Mouse (Mus musculus) stomach, embryonic 15.5 days (tissue): ENCODE results near the gene Ifnb1. TPM values are rescaled to one million over a fixed set of nuclear protein-coding genes. Genes with fewer than 3 reads are reported as not detected.
"Not testable (repeated sequence)": the region's sequence is repeated elsewhere in the genome, so short reads cannot be mapped to it uniquely, and the experiment has no call there.

Experiments used
- ATAC-seq: fragments of 200-750 bp; cut with Nextera tagmentation; 2 replicates; pipeline ENCODE4 v1.8.0; 2017; ENCODE audit warnings: low read depth, moderate number of reproducible peaks, moderate TSS enrichment; ENCODE audit not compliant: insufficient read depth, low FRiP score
- H3K27ac ChIP-seq: fragments of 300-500 bp; sonication (generic); 2 replicates; pipeline ENCODE4 v1.5.1; 2015; ENCODE audit warnings: mild to moderate bottlenecking, inconsistent platforms
- H3K27me3 ChIP-seq: fragments of 300-500 bp; sonication (generic); replicated peaks from 2 replicates; pipeline ENCODE4 v1.6.1; 2015; ENCODE audit warnings: inconsistent platforms
- H3K36me3 ChIP-seq: fragments of 300-500 bp; sonication (generic); 2 replicates; pipeline ENCODE4 v1.6.1; 2015; ENCODE audit warnings: inconsistent platforms
- H3K4me1 ChIP-seq: fragments of 300-500 bp; sonication (generic); 2 replicates; pipeline ENCODE4 v1.6.1; 2015; ENCODE audit warnings: inconsistent platforms
- H3K4me2 ChIP-seq: fragments of 300-500 bp; sonication (generic); 2 replicates; pipeline ENCODE4 v1.6.1; 2015; ENCODE audit warnings: mild to moderate bottlenecking, inconsistent platforms
- H3K4me3 ChIP-seq: fragments of 300-500 bp; sonication (generic); replicated peaks from 2 replicates; pipeline ENCODE4 v1.5.1; 2015; ENCODE audit warnings: inconsistent platforms
- H3K9ac ChIP-seq: fragments of 300-500 bp; sonication (generic); 2 replicates; pipeline ENCODE4 v1.6.1; 2015; ENCODE audit warnings: inconsistent platforms
- H3K9me3 ChIP-seq: fragments of 300-500 bp; sonication (generic); 2 replicates; pipeline ENCODE4 v1.6.1; 2016; ENCODE audit warnings: inconsistent platforms
- WGBS: fragments of 180-500 bp; shearing (Covaris S2); methylation state at CpG from one replicate; pipeline ENCODE4 v1.1.7; 2015; 5-methylcytosine and 5-hydroxymethylcytosine counted together
- polyA plus RNA-seq: library from polyadenylated mRNA; unstranded; fragments of >200 nt; fragmentation: Nextera tagmentation; extraction: Ambion mirVana; gene quantifications from 2 replicates; pipeline ENCODE4 v1.2.1, GENCODE M21; 2015

The Ifnb1 gene
- polyA plus RNA-seq = not detected in 2 replicates

DNA sequence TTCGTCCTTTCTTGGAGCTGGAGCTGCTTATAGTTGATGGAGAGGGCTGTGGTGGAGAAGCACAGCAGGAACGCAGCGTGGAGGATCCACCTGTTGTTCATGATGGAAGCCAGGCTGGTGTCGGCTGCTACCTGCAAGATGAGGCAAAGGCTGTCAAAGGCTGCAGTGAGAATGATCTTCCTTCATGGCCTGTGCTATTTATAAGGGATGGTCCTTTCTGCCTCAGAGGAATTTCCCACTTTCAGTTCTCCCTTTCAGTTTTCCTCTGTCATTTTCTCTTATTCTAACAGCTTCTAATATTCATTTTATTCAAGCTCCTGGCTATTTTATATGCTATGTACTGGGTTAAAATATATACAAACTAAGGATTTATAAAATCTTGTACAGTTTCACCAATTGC is at the start of gene Ifnb1:
Gene Ifnb1 (minus strand): TSS at position 101 of the 400 bp plus-strand sequence.
- Histone ChIP-seq H3K27me3 (no peaks in the 10 kb centered on the region), H3K36me3 (no peaks in the 10 kb centered on the region), H3K9ac (no peak within 1 kb of the TSS), H3K4me1 (no peaks in the 10 kb centered on the region), H3K4me2 (no peak within 1 kb of the TSS), H3K27ac (no peak within 1 kb of the TSS), H3K4me3 (no peak within 1 kb of the TSS), H3K9me3 (no peaks in the 10 kb centered on the region)
- no peak for ATAC-seq
- WGBS = 84% methylated on average over 4 of the region's 4 CpGs

DNA sequence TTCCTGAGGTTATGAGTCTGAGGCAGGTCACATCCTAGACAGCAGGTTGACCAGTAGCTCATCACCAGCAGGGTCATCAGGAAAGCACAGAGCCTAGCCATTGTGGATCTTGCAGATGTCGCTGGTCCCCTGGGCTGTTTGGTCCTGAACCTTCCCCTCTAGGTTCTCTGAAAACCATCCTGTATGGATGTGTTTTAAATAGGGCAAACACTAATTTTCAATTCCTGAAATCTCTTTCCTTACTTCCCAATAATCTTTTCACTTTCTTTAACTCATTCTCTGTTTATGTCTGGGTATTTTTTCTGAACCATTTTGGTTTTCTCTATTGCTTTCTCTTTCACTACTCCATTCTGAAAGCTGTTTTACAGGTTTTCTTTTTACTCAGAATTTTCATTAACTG is 49.1 kb upstream of the Ifnb1 start, which contains the start of gene Ifna14:
Gene Ifna14 (minus strand): TSS at position 101 of the 400 bp plus-strand sequence.
- Histone ChIP-seq H3K27ac (no peak within 1 kb of the TSS), H3K9ac (no peak within 1 kb of the TSS), H3K9me3 (no peaks in the 10 kb centered on the region), H3K4me1 (no peaks in the 10 kb centered on the region), H3K4me3 (no peak within 1 kb of the TSS), H3K36me3 (no peaks in the 10 kb centered on the region), H3K27me3 (no peaks in the 10 kb centered on the region), H3K4me2 (no peak within 1 kb of the TSS)
- no peak for ATAC-seq
- 75% methylated on average over 1 of the region's 1 CpGs for WGBS

DNA sequence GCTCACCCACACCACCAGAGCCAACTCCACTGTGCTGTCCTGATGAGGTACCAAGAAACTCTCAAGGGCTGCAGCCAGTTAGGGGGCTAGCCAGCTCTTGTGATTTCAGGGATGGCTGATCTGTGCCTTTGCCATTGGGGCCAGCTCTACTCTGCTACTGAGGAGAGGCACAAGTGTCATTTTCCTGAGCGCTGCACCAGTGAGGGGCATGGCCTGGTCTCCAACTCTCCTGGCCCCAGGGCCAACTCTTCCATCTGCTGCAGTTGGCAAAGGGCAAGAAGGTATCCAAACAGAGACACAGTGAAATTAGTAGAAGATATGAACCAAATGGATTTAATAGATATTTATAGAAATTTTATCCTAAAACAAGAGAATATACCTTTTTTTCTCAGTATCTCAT is 39.2 kb upstream of the Ifnb1 start:
- no peak overlapping the region for H3K9ac ChIP-seq
- no peak for ATAC-seq
- no peak overlapping the region for H3K4me3 ChIP-seq
- WGBS = 90% methylated on average over 1 of the region's 1 CpGs
- H3K4me2 ChIP-seq = no peak overlapping the region
- H3K9me3 ChIP-seq = no peaks in the 10 kb centered on the region
- H3K27ac ChIP-seq = no peak overlapping the region
- H3K27me3 ChIP-seq = no peaks in the 10 kb centered on the region
- H3K36me3 ChIP-seq = no peaks in the 10 kb centered on the region
- no peaks in the 10 kb centered on the region for H3K4me1 ChIP-seq

DNA sequence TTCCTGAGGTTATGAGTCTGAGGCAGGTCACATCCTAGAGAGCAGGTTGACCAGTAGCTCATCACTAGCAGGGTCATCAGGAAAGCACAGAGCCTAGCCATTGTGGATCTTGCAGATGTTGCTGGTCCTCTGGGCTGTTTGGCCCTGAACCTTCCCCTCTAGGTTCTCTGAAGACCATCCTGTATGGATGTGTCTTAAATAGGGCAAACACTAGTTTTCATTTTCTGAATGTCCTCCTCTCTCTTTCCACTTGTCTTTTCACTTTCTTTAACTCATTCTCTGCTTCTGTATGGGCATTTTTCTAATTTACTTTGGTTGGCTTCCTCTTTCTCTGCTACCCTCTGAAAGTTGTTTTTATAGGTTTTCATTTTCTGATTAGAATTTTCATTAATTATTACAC is 35.6 kb upstream of the Ifnb1 start, which contains the start of gene Ifna15:
Gene Ifna15 (minus strand): TSS at position 101 of the 400 bp plus-strand sequence.
- H3K27ac ChIP-seq, H3K4me2 ChIP-seq, H3K36me3 ChIP-seq, ATAC-seq, H3K27me3 ChIP-seq, H3K4me1 ChIP-seq, H3K9me3 ChIP-seq, H3K9ac ChIP-seq, H3K4me3 ChIP-seq: not testable (repeated sequence)

DNA sequence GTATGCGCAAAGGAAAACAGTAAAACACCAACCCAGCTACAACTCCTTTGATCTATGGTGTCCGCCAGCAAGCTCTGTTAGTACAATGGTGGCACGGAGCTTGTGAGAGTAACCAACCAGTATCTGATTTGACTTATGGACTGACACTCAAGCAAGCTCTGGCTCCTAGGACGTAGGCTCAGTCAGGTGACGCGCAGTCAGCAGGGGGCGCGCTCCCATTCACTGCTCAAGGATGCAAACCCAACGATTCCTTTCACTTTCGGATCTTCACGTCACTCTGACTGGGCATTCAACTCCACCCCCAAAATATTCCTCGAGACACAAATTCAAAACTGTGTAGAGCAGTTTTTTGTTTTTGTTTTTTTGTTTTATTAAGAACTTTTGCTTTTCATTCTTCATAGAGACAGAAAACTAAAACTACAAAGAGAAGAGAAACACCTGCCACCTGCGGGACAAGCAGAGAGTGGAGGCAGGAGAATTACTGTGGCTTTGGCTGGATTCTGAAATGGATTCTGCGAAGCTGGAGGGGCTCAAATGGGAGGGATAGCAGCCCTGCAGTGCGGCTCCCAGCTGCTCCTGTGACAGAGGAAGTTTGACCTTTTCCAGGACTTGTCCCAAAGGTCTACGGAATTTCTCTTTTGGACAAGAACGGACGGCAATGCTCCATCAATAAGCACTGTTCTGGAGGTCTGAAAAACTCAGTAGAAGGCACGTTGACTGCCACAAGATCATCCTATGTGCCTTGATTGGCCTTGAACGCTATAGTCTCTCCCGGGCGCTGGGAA is 27.8 kb upstream of the Ifnb1 start:
- WGBS = 26% methylated on average over 22 of the region's 22 CpGs
- H3K4me3 ChIP-seq = peak overlapping the region; percentile 38
- H3K36me3 ChIP-seq = no peaks in the 10 kb centered on the region
- no peaks in the 10 kb centered on the region for H3K27me3 ChIP-seq
- H3K4me2 ChIP-seq = peak overlapping the region; percentile 58
- no peak overlapping the region for H3K27ac ChIP-seq
- H3K9ac ChIP-seq = no peak overlapping the region; the same call in 1 of the 2 replicates
- no peaks in the 10 kb centered on the region for H3K9me3 ChIP-seq
- ATAC-seq = peak; percentile 85
- no peaks in the 10 kb centered on the region for H3K4me1 ChIP-seq

DNA sequence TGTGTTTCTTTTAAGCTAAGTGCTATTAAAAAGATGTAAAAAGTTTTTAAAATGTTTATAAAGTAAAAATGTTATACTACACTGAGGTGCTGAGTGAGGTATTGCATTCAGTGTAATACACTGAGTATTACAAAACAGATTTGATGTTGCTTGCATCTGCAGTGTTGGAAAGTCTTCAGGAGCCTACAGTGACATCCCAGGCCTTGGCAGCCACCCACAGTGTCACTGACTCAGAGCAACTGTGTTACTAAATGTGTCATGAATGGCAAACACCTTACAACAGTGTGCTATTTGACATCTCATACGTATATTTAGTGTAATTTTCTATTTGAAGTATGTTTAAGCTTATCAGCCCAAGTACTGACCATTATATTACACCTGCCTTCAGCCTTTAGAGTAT is 25.4 kb upstream of the Ifnb1 start:
- H3K27me3 ChIP-seq = no peaks in the 10 kb centered on the region
- no peak overlapping the region for H3K9ac ChIP-seq
- no peak overlapping the region for H3K27ac ChIP-seq
- no peak for ATAC-seq
- no peak overlapping the region for H3K4me3 ChIP-seq
- H3K4me1 ChIP-seq = no peaks in the 10 kb centered on the region
- H3K9me3 ChIP-seq = no peaks in the 10 kb centered on the region
- whole genome bisulfite sequencing = 56% methylated on average over 1 of the region's 1 CpGs
- no peaks in the 10 kb centered on the region for H3K36me3 ChIP-seq
- H3K4me2 ChIP-seq = no peak overlapping the region

DNA sequence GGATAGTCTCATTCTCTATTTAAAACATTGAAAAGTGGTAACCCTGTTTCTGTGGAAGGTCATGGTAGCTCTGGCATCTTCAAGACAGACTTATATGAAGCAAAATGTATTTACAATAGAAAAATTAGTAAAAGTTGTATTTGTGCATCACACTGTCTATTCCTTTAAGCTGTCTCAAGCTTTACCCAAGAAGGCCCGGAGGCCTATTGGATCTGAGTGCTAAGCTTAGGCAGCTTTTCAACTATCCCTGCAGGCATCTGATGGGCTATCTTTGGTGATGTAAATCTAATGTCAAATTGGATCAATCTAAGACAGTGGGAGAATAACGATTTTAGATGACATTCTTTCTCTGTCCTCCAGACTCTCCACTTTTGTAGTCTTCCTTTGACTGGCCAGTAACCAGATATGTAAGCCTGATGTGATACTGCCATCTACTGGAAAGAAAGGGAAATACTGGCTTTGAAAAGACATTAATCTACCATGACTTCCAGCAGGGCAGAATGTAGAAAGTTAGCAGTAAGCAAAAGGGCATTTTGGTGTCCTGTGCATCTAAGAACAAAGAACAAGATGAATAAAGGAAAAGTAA is 21.2 kb upstream of the Ifnb1 start:
- no peak overlapping the region for H3K9ac ChIP-seq
- H3K4me2 ChIP-seq = no peak overlapping the region
- no peak overlapping the region for H3K4me3 ChIP-seq
- 43% methylated on average over 2 of the region's 2 CpGs for WGBS
- no peaks in the 10 kb centered on the region for H3K36me3 ChIP-seq
- H3K27me3 ChIP-seq = no peaks in the 10 kb centered on the region
- H3K27ac ChIP-seq = no peak overlapping the region
- no peaks in the 10 kb centered on the region for H3K9me3 ChIP-seq
- peak; percentile 43; the same call in 1 of the 2 replicates for ATAC-seq
- H3K4me1 ChIP-seq = no peaks in the 10 kb centered on the region

DNA sequence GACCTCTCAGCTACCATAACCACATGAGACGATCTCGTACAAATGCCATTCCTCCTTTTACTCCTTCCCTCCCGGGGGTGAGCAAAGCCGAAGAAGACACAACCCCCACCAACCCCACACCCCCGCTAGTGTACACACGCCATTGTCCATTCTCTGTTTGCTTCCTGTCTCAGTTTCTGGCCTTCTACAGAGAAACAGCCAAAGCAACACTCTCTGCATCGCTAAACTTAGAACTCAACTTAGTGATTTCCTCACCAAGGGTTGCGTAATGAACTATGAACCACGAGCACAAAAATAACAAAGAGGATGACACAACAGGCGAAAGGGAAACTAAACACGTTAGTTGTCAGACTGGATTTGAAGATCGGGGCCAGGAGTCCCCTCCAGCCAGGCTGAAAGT is 14.8 kb upstream of the Ifnb1 start:
- WGBS = 48% methylated on average over 12 of the region's 12 CpGs
- Histone ChIP-seq H3K9ac (no peak overlapping the region), H3K9me3 (no peaks in the 10 kb centered on the region), H3K27ac (no peak overlapping the region), H3K36me3 (no peaks in the 10 kb centered on the region), H3K4me2 (no peak overlapping the region), H3K27me3 (no peaks in the 10 kb centered on the region), H3K4me3 (no peak overlapping the region), H3K4me1 (no peaks in the 10 kb centered on the region)
- ATAC-seq = no peak; the same call in 1 of the 2 replicates

DNA sequence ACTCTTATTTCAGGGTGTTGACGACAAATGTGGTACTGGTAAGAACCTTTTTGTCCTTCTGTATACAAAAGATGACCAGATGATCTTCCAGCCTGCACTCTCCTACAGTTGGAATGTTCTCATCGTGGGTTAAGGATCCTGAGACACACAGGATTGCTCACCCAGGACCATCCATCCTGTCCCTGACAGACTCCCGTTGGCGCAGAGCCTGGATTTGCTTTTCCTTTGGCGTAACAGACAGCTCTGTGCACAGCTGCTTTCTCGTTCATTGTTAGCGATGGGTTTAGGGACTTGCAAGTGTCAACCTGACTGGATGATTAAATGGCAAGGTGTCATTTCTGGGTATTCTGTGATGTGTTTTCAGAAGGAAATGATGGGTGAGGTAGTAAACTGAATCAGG is 14.1 kb upstream of the Ifnb1 start:
- WGBS = 30% methylated on average over 7 of the region's 7 CpGs
- no peak; the same call in 1 of the 2 replicates for ATAC-seq

DNA sequence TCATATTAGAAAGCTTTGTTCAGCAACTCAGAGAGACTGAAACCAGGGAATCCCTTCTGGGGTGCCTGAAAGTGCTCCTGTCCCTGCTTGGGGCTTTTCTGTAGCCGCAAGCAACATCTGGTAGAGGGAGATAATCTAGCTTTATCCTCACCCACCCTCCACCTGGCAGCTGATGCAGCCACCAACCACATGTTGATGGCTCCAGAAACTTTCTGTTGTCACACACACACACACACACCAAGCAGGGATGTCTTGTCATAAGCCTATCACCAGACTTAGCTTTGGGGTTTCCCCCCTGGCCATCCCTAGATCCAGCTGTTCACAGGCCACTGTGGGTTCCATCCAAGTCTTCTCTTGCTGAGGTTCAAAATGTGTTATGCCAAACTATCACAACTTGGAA is 13.2 kb upstream of the Ifnb1 start:
- peak; percentile 79 for ATAC-seq

More for the DNA sequence above, 14.1 kb upstream of the Ifnb1 start:
- H3K4me1 ChIP-seq = no peaks in the 10 kb centered on the region
- no peak overlapping the region for H3K27ac ChIP-seq
- no peaks in the 10 kb centered on the region for H3K36me3 ChIP-seq
- no peak overlapping the region for H3K9ac ChIP-seq
- H3K27me3 ChIP-seq = no peaks in the 10 kb centered on the region
- no peak overlapping the region for H3K4me3 ChIP-seq
- no peak overlapping the region for H3K4me2 ChIP-seq
- no peaks in the 10 kb centered on the region for H3K9me3 ChIP-seq

DNA sequence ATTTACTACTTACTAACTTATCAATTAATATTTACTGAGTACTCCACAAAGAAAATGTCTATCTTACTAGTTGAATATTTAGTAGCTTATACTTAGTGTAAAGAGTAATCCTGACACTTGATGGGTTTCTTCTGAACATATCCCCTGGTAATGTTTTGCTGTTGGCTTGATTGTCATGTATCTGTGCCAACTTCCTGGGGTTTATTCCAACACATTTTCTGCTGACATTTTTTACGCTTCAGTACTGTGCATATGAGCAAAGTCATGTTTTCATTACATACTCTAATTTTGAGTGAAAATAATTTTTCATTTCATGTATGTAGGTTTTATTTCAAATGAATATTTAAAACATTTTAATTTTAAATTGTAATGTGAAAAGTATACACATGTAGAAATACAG is 12.3 kb upstream of the Ifnb1 start:
- WGBS = 85% methylated on average over 1 of the region's 1 CpGs
- H3K4me3 ChIP-seq = no peak overlapping the region
- no peaks in the 10 kb centered on the region for H3K9me3 ChIP-seq
- H3K9ac ChIP-seq = no peak overlapping the region
- no peak overlapping the region for H3K4me2 ChIP-seq
- ATAC-seq = no peak
- H3K27me3 ChIP-seq = no peaks in the 10 kb centered on the region
- no peak overlapping the region for H3K27ac ChIP-seq
- no peaks in the 10 kb centered on the region for H3K36me3 ChIP-seq
- no peaks in the 10 kb centered on the region for H3K4me1 ChIP-seq

More for the DNA sequence above, 13.2 kb upstream of the Ifnb1 start:
- Histone ChIP-seq H3K36me3 (no peaks in the 10 kb centered on the region), H3K4me2 (no peak overlapping the region), H3K4me3 (no peak overlapping the region), H3K27me3 (no peaks in the 10 kb centered on the region), H3K4me1 (no peaks in the 10 kb centered on the region), H3K9me3 (no peaks in the 10 kb centered on the region), H3K9ac (no peak overlapping the region), H3K27ac (no peak overlapping the region)
- WGBS = 92% methylated on average over 1 of the region's 1 CpGs

DNA sequence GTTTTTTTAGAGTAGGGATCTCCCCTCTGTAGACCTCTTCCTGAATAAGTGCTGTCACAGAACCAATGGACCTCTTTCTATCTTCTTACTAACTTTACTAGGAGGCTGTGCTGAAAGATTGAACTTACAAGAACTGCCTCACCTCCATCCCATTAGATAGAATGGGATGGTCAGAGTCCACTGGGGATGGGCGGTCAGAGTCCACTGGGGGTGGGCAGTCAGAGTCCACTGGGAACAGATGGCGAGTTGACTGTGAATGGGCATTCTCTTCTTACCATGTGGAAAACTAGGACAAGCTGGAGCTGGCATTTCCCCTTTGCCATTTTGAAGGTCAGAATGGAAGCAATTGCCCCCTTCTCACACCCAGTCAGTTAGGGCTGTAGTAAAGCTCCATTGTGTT is 10.9 kb upstream of the Ifnb1 start:
- Histone ChIP-seq H3K27ac (no peak overlapping the region), H3K4me2 (no peak overlapping the region), H3K27me3 (no peaks in the 10 kb centered on the region), H3K4me1 (no peaks in the 10 kb centered on the region), H3K9ac (no peak overlapping the region), H3K4me3 (no peak overlapping the region), H3K9me3 (no peaks in the 10 kb centered on the region), H3K36me3 (no peaks in the 10 kb centered on the region)
- WGBS = 93% methylated on average over 2 of the region's 2 CpGs
- no peak for ATAC-seq
